Mouse (Mus musculus) adrenal gland, postnatal 36 days (tissue): ENCODE measurements around the gene Phc2. TPM values are rescaled to one million over a fixed set of nuclear protein-coding genes. Genes with fewer than 3 reads are reported as not detected.

ENCODE experiments used
- DNase-seq, 2 experiments: peaks; one replicate each; pipeline ENCODE4 v3.0.0; 2021; ENCODE audit warnings: mixed read lengths in 1 of 2
- total RNA-seq, 2 experiments: library from RNA; stranded (reverse); gene quantifications; 2 replicates each; pipeline ENCODE4 v1.2.3; 2021

Phc2 gene
- total RNA-seq, 2 experiments from 2014 or later: 74.8 to 83.2 TPM

GRCm38 (mm10) chr4:128743031-128743626 is 88.6 kb downstream of the Phc2 start:
- no peak for DNase-seq

GRCm38 (mm10) chr4:128745160-128745559 is 90.7 kb downstream of the Phc2 start:
- DNase-seq: no peak

DNA sequence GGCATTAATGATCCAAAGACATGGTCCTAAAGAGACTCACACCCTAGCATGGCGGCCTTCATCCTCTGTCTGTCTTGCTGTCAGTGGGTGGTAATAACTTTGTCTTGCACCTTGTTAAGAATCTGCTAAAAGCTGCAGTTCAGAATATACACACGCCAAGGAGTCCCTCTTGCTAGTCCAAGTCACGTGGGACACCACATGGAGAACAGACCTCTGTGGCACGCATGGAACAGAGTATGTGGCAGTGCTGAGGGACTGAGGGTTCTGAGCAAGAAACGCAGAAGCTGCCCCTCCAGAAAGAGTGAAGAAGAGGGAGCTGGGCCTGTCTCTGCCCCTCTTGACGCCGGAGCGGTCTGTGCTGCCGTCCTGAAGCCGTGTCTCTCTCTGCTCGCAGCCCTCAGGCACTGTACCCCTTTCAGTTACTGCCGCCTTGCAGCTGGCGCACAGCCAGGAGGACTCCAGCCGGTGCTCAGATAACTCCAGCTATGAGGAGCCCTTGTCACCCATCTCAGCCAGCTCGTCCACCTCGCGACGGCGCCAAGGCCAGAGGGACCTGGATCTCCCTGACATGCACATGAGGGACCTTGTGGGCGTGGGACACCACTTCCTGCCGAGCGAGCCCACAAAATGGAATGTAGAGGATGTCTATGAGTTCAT is 93.2 kb downstream of the Phc2 start:
- DNase-seq: peak; percentile 70 to 76

GRCm38 (mm10) chr4:128748309-128748708 is 93.8 kb downstream of the Phc2 start:
- DNase-seq: peak in 1 of 2 experiments; percentile 33

- no peak for DNase-seq
These were observed 96.5 kb downstream of the Phc2 start for GRCm38 (mm10) chr4:128751006-128751405.

GRCm38 (mm10) chr4:128752031-128752757 is 97.7 kb downstream of the Phc2 start:
- DNase-seq: no peak

GRCm38 (mm10) chr4:128753571-128753970 is 99.1 kb downstream of the Phc2 start:
- no peak for DNase-seq

- no peak for DNase-seq
These were observed 100.6 kb downstream of the Phc2 start, which contains the start of gene A3galt2 for GRCm38 (mm10) chr4:128755064-128755463. Gene A3galt2 (plus strand): TSS chr4:128755364.

GRCm38 (mm10) chr4:128755900-128756299 is 101.4 kb downstream of the Phc2 start:
- DNase-seq: no peak

- no peak for DNase-seq
These were observed 104.7 kb downstream of the Phc2 start for GRCm38 (mm10) chr4:128759214-128759613.

DNA sequence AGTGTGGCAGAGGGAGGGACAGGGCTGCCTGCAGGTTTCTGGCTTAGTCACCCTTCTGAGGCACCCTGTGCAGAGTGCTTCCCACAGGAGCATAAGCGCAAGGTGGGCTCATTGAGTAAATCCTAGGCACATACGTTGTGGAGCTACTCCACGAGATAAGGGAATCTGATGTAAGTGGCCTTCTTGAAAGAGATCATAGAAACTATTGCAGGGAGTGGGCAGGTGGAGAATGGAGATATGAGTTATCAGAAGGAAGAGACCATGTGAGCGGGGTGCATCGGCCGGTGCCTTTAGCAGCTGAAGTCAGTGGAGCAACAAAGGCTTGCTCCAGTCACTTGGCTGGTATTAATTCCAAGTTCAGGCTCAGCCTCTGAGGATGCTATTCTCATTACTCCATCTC is 105.5 kb downstream of the Phc2 start:
- DNase-seq: no peak

DNA sequence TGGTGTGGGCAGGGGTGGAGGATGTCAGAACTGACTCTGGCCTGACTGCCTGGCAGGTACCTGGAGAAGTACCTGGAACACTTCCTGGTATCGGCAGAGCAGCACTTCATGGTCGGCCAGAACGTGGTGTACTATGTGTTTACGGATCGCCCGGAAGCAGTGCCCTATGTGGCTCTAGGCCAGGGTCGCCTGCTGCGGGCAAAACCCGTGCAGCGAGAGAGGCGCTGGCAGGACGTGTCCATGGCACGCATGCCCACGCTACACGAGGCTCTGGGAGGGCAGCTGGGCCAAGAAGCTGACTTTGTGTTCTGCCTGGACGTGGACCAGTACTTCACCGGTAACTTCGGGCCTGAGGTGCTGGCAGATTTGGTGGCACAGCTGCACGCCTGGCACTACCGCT is 112.4 kb downstream of the Phc2 start:
- no peak for DNase-seq

DNA sequence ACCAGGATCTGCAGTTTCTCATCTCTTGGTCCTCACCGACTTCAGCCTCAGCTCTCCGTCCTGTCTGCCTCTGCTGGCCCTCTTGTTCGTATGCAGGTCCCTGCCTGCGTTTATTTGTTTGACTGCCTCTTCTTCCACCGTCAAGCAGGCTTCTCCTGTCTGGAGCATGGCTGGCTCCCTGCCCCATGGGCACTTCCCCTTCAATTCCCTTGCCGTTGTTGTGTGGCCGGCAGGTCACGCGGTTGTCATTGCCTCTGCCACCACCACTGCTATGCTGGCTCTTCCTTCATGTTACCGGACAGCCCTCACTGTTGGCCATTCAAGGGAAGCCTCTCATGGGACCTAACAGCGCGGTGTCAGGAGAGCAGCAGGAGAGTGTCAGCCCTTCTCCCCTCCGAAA is 113.6 kb downstream of the Phc2 start:
- peak in 1 of 2 experiments; percentile 39 for DNase-seq

GRCm38 (mm10) chr4:128769569-128770355 is 115.3 kb downstream of the Phc2 start:
- no peak for DNase-seq

DNA sequence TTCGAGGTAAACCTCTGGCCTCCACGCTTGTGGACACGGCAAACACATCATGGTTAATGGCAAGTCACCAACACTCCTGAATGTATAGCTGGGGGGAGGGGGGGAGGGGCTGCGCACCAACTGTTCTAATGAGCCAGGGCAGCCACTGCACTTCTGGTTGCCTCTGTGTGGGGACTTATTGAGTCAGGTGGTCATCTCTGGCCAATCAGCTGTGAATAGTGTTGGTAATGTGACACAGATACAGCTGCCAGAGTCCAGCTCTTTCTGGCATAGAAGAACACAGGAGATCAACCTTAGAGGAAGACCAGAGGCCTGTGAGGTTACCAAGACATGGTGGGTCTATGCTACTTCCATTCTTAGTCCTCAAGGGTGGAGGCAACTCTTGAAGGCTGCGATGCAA is 116.2 kb downstream of the Phc2 start:
- no peak for DNase-seq

DNA sequence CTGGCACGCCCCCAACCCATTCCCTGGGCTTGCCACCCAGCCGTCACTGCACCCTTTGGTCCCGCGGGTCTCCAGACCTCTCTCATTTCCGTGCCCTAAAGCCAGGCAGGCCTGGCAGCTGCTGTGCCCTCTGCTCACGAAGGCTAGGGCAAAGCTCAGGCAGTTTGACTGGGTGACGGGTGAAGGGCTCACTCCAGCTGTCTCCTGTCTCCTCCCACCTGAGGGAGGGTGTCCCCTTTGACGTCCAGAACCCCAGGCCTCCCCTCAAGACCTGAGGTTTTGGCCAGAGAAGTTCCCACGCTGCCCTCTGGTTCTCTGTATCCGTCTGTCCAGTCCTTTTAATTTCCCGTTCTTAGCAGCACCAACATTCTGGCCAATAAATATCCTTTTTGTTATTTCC is 119.3 kb downstream of the Phc2 start:
- DNase-seq: no peak

DNA sequence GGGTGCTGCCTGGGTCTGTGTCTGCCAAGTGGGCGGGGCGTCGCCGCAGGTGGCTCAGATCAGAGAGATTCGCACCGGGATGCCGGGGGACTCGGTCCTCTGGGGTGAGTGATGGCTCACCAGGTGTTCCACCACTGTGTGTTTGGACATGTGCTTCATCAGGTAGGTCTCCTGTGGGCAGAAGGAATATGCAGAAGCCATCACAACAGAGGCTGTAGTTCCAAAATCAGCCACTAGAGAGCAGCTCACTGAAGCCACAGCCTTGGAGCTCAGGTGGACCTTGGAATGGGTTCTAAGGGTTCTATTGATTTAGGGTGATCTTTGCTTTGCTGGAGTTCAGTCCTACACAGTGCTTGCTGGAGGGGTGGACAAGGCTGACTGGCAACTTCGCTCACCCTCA is 120.0 kb downstream of the Phc2 start:
- DNase-seq: peak; percentile 49 to 66

GRCm38 (mm10) chr4:128776568-128777289 is 122.2 kb downstream of the Phc2 start:
- DNase-seq: peak; percentile 81 to 82

- DNase-seq: no peak
These were observed 123.1 kb downstream of the Phc2 start for GRCm38 (mm10) chr4:128777593-128777992.

GRCm38 (mm10) chr4:128782037-128782436 is 127.5 kb downstream of the Phc2 start:
- no peak for DNase-seq

DNA sequence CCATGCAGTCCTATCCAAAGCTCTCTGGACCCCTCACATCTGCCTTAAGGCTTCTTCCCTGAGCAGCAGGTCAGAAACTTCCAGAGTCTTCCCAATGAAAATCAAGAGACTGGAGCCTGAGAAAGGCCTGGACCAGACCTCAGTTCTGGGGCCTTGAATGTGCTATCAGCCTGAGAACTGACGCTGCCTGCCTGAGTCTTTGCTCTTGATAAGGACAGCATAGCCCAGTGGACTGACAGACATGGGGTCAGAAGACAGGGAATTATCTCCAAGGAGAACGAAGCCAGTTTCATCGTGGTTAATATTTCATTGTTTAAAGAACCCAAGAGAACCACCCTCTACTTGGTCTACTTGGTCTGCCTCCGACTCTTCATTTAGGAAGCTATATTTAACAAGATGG is 128.1 kb downstream of the Phc2 start:
- no peak for DNase-seq
